16 mouse cellular contexts compared by ENCODE assay signal in genomic region chr10:67695891-67696853, GRCm38 (mm10).
A peak's percentile ranks its signal among the peaks of the same experiment; 100 is the strongest.
DNase-seq lines count a peak whose midpoint lies in the region; ATAC-seq lines count a peak whose summit lies in the region.
"Had no signal": no experiment of that assay in that cellular context is flagged by ENCODE, and none has a peak within 500 bp of the region (broad histone marks: within the 10 kb centered on the region; RNA-seq: fewer than 3 reads in every experiment).

No protein-coding gene starts in this region.

- no peaks in the 10 kb centered on the region for H3K27me3 ChIP-seq in liver, embryonic 16.5 days (ENCODE audit: control insufficient read depth, insufficient read depth, low read depth, low read length)
- H3K27me3 ChIP-seq: embryonic facial prominence, embryonic 12.5 days; hindbrain, embryonic 15.5 days had no signal

- no peaks in the 10 kb centered on the region for H3K36me3 ChIP-seq in liver, embryonic 16.5 days (ENCODE audit: control insufficient read depth, insufficient read depth)
- H3K36me3 ChIP-seq: embryonic facial prominence, embryonic 12.5 days; heart, embryonic 10.5 days; hindbrain, embryonic 15.5 days had no signal

- H3K9me3 ChIP-seq in liver, embryonic 16.5 days (replicated peaks; ENCODE audit: control insufficient read depth, low read length) = no peaks in the 10 kb centered on the region
- H3K9me3 ChIP-seq: embryonic facial prominence, embryonic 12.5 days; heart, embryonic 10.5 days; hindbrain, embryonic 15.5 days had no signal

- H3K9ac ChIP-seq in liver, embryonic 16.5 days (ENCODE audit: low read depth, low read length) = no peak overlapping the region
- H3K9ac ChIP-seq: embryonic facial prominence, embryonic 12.5 days; forebrain, postnatal 0 days; hindbrain, embryonic 15.5 days had no signal

- WGBS in liver, embryonic 16.5 days (ENCODE audit: insufficient replicate concordance) = 10% methylated on average over 10 of the region's 10 CpGs

- peak; percentile 32 for ATAC-seq in liver, embryonic 16.5 days (ENCODE audit: low read depth)
- ATAC-seq: forebrain, postnatal 0 days had no signal

- no peak overlapping the region for H3K4me2 ChIP-seq in liver, embryonic 16.5 days (ENCODE audit: low read depth, low read length)
- H3K4me2 ChIP-seq: embryonic facial prominence, embryonic 12.5 days; hindbrain, embryonic 15.5 days had no signal

- H3K4me1 ChIP-seq in brown adipose tissue, adult 24 weeks (ENCODE audit: control insufficient read depth, insufficient read depth, insufficient read length, low read length) = no peaks in the 10 kb centered on the region; the same call in 1 of the 2 replicates
- no peaks in the 10 kb centered on the region for H3K4me1 ChIP-seq in liver, embryonic 16.5 days (ENCODE audit: control insufficient read depth, low read depth, low read length)
- H3K4me1 ChIP-seq: embryonic facial prominence, embryonic 12.5 days; hindbrain, embryonic 15.5 days had no signal

- peak; percentile 86 for DNase-seq in heart, adult 11 months
- DNase-seq in heart, adult 8-10 months (ENCODE audit: low spot score) = no peak
- DNase-seq in 416B (ENCODE audit: low read depth) = peak; percentile 75
- no peak for DNase-seq in retina, postnatal 1 day
- no peak for DNase-seq in right cerebral cortex, postnatal 4 days
- no peak for DNase-seq in gastrocnemius, postnatal 25 days
- DNase-seq: adrenal gland, postnatal 25 days; cerebellum, adult 9-10 months; forebrain, postnatal 0 days; kidney, postnatal 14 days; right cerebral cortex, adult 18-20 months had no signal

- H3K4me3 ChIP-seq in brown adipose tissue, adult 24 weeks (ENCODE audit: insufficient read depth, low read depth, low read length) = no peak overlapping the region
- H3K4me3 ChIP-seq in liver, embryonic 16.5 days (ENCODE audit: low read depth, low read length) = no peak overlapping the region
- H3K4me3 ChIP-seq: embryonic facial prominence, embryonic 12.5 days; heart, embryonic 10.5 days; hindbrain, embryonic 15.5 days had no signal

- peak overlapping the region; percentile 64 for H3K27ac ChIP-seq in brown adipose tissue, adult 24 weeks (replicated peaks; ENCODE audit: low read depth, low read length)
- H3K27ac ChIP-seq in liver, embryonic 16.5 days (ENCODE audit: low read length) = peak overlapping the region; percentile 71
- H3K27ac ChIP-seq: embryonic facial prominence, embryonic 12.5 days; heart, embryonic 10.5 days; hindbrain, embryonic 15.5 days had no signal

Comparison
In these comparisons a context has a peak if more than half of its experiments do, and no peak if none do; other contexts are left out.
1. DNase-seq: peak in heart, adult 11 months (single experiment) and 416B (single experiment); none in heart, adult 8-10 months (single experiment), retina, postnatal 1 day (single experiment), right cerebral cortex, postnatal 4 days (single experiment) and gastrocnemius, postnatal 25 days (single experiment).